Mouse (Mus musculus) heart, postnatal 0 days (tissue): Measurements from ENCODE around the gene Mindy4.

Experiments
- CTCF ChIP-seq: IDR thresholded peaks from 2 replicates; pipeline ENCODE4 v1.5.1; 2016; ENCODE audit warnings: antibody characterized with exemption, control low read depth, low read depth
- EP300 ChIP-seq: IDR thresholded peaks from 2 replicates; pipeline ENCODE4 v1.6.1; 2016; ENCODE audit warnings: antibody characterized with exemption, low read depth

GRCm38 (mm10) chr6:55323908-55324634, 120.9 kb downstream of the Mindy4 start:
- TF ChIP-seq CTCF (no peak), EP300 (no peak)
